Mouse (Mus musculus) small intestine, adult 2 months (tissue): ENCODE measurements around the gene Fdx1l. TPM values are rescaled to one million over a fixed set of nuclear protein-coding genes. Genes with fewer than 3 reads are reported as not detected.
"Not testable (repeated sequence)": the region's sequence is repeated elsewhere in the genome, so short reads cannot be mapped to it uniquely, and the experiment has no call there.

ENCODE experiments used
- H3K27ac ChIP-seq: fragments of 200-500 bp; 2 replicates; pipeline ENCODE4 v1.5.1; 2012; ENCODE audit warnings: low read depth, low read length, control low read depth, inconsistent platforms; ENCODE audit not compliant: insufficient read depth
- H3K27me3 ChIP-seq: fragments of 200-500 bp; 2 replicates; pipeline ENCODE4 v1.6.1; 2012; ENCODE audit warnings: mild to moderate bottlenecking, moderate library complexity, low read length, inconsistent platforms; ENCODE audit not compliant: control insufficient read depth, insufficient read depth
- H3K36me3 ChIP-seq: fragments of 200-500 bp; 2 replicates; pipeline ENCODE4 v1.6.1; 2012; ENCODE audit warnings: mild to moderate bottlenecking, low read length, control low read depth, inconsistent platforms; ENCODE audit not compliant: control insufficient read depth, insufficient read depth
- H3K4me1 ChIP-seq: fragments of 200-500 bp; 2 replicates; pipeline ENCODE4 v1.6.1; 2012; ENCODE audit warnings: low read length, inconsistent platforms, mixed read lengths; ENCODE audit not compliant: control insufficient read depth, insufficient read depth, insufficient read length
- H3K4me3 ChIP-seq: fragments of 200-500 bp; 2 replicates; pipeline ENCODE4 v1.5.1; 2012; ENCODE audit warnings: low read depth, mild to moderate bottlenecking, control low read depth, inconsistent platforms, low read length, moderate library complexity
- CTCF ChIP-seq: fragments of 200-500 bp; IDR thresholded peaks from 2 replicates; pipeline ENCODE4 v1.5.1; 2012; ENCODE audit warnings: low read depth, mild to moderate bottlenecking, control low read depth, inconsistent platforms, low read length, moderate library complexity, mixed read lengths; ENCODE audit not compliant: insufficient replicate concordance, insufficient read length; ENCODE audit errors: extremely low read depth
- POLR2A ChIP-seq: fragments of 200-500 bp; IDR thresholded peaks from 2 replicates; pipeline ENCODE4 v1.6.1; 2012; ENCODE audit warnings: low read depth, mild to moderate bottlenecking, control low read depth, inconsistent platforms, low read length, moderate library complexity
- WGBS: fragments of 180-500 bp; shearing (Covaris S2); methylation state at CpG from one replicate; pipeline ENCODE4 v1.1.7; 2018; 5-methylcytosine and 5-hydroxymethylcytosine counted together
- polyA plus RNA-seq: library from polyadenylated mRNA; depleted of rRNA; stranded (reverse); fragments of >200 nt; gene quantifications from 2 replicates; pipeline ENCODE4 v1.2.3, GENCODE M21; 2012

Fdx1l gene
- polyA plus RNA-seq, 1 experiment, result 60.8 TPM

DNA sequence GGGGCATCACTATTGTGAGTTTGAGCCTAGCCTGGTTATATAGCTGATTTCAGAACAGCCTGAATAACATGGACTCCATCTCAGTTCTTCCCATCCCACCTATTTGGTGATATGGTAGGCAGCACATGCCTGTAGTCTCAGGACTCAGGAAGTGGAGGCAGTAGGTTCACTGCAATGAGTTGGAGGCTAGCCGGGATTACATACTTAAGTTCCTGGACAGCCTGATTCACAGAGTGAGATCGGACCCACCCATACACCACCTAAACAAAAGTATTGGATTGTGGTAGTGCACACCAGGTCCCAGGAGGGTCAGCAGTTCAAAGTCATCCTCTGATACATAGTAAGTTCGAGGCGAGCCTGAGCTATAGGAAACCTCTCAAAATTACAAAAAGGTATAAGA, 773 bp downstream of the Fdx1l start:
- Histone ChIP-seq H3K27ac (no peak overlapping the region; the same call in 1 of the 2 replicates), H3K4me3 (peak overlapping the region; percentile 79), H3K36me3 (peaks cover 29% of the 10 kb centered on the region), H3K4me1 (peaks cover 2% of the 10 kb centered on the region; the same call in 1 of the 2 replicates), H3K27me3 (no peaks in the 10 kb centered on the region)
- TF ChIP-seq CTCF, result no peak
- TF ChIP-seq POLR2A, result no peak
- WGBS, result 2% methylated on average over 4 of the region's 4 CpGs

GRCm38 (mm10) chr9:21067006-21067684, 6.3 kb downstream of the Fdx1l start, which contains the start of gene Zglp1:
Zglp1 (minus strand) TSS chr9:21067093.
- H3K4me1 ChIP-seq, result no peaks in the 10 kb centered on the region; the same call in 1 of the 2 replicates
- H3K36me3 ChIP-seq, result peaks cover 26% of the 10 kb centered on the region
- H3K27me3 ChIP-seq, result no peaks in the 10 kb centered on the region
- TF ChIP-seq POLR2A, result no peak
- no peak for TF ChIP-seq CTCF
- H3K27ac ChIP-seq, result no peak within 1 kb of the TSS
- WGBS, result 86% methylated on average over 27 of the region's 27 CpGs
- H3K4me3 ChIP-seq, result no peak within 1 kb of the TSS

DNA sequence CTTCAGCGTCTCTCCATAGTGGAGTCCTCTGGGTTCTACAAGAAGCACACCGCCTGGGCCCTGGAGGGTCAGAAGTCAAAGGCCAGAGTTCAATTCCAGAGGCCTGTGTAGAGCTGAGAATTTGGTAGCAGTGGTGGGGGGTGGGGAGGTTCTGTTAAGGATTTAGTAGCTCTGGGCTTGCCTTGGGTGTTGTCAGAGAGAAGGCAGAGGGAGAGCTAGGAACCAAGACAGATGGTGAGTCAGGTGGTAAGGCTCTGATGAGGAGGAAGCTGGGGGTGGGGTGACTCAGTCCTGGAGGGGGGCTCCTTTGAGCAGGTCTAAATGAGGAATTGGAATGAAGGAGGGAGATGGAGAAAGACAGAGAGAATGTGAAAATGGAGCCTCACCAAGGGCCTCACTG, 10.5 kb downstream of the Fdx1l start:
- no peak for TF ChIP-seq POLR2A
- TF ChIP-seq CTCF, result no peak

DNA sequence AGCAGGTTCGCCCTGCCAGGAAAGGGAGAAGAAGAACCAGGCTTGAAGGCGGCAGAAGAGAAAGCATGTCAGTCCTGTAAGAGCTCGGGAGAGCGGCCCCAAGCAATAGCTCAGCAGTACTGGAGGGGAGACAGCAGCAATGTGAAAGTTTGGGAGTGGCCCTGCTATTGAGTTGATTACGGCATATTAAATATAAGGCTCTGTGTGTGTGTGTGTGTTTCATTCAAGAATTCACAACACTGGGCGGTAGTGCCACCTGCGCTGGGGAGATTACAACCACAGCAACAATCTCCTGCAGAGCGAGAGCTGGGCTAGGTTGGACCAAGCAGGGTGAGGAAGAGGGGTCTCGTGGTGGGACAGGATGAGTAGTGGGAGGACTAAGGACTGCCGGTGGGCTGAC, 21.8 kb downstream of the Fdx1l start:
- no peaks in the 10 kb centered on the region for H3K36me3 ChIP-seq
- H3K4me1 ChIP-seq, result no peaks in the 10 kb centered on the region
- H3K27ac ChIP-seq, result no peak overlapping the region
- WGBS, result 65% methylated on average over 10 of the region's 10 CpGs
- TF ChIP-seq POLR2A, result no peak
- no peak for TF ChIP-seq CTCF
- H3K27me3 ChIP-seq, result no peaks in the 10 kb centered on the region
- no peak overlapping the region for H3K4me3 ChIP-seq

More for the DNA sequence above, 10.5 kb downstream of the Fdx1l start:
- no peak overlapping the region for H3K27ac ChIP-seq
- no peak overlapping the region for H3K4me3 ChIP-seq
- H3K4me1 ChIP-seq, result no peaks in the 10 kb centered on the region
- whole genome bisulfite sequencing, result 88% methylated on average over 2 of the region's 2 CpGs
- H3K27me3 ChIP-seq, result no peaks in the 10 kb centered on the region
- H3K36me3 ChIP-seq, result peaks cover 25% of the 10 kb centered on the region

DNA sequence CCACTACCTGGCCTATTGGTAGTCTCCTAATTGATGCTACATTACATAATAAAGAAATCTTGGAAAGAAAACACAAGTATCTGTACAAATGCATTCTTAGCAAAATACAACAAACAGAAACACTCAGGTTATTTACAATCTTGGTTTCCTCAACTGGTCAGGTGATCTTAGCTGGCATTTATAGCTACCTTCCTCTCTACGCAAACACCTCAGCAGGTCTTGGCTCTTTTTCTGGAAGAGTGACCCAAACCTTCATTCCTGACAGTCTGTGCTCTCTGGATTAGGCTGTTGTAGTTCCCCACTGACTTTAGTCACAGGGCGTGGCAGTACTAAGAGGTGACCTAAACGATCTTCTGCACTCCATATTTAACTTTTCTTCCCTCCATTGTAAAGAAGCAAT, 28.2 kb downstream of the Fdx1l start:
- no peaks in the 10 kb centered on the region for H3K36me3 ChIP-seq
- H3K4me3 ChIP-seq, result no peak overlapping the region
- TF ChIP-seq POLR2A (no peak), CTCF (no peak)
- H3K27ac ChIP-seq, result no peak overlapping the region
- H3K27me3 ChIP-seq, result no peaks in the 10 kb centered on the region
- H3K4me1 ChIP-seq, result no peaks in the 10 kb centered on the region
- WGBS, result 53% methylated on average over 3 of the region's 3 CpGs

- H3K36me3 ChIP-seq, H3K27ac ChIP-seq, H3K4me1 ChIP-seq, H3K27me3 ChIP-seq, H3K4me3 ChIP-seq: not testable (repeated sequence)
- 46% methylated on average over 1 of the region's 1 CpGs for WGBS
Observed at GRCm38 (mm10) chr9:21044785-21045184, 28.6 kb downstream of the Fdx1l start.

DNA sequence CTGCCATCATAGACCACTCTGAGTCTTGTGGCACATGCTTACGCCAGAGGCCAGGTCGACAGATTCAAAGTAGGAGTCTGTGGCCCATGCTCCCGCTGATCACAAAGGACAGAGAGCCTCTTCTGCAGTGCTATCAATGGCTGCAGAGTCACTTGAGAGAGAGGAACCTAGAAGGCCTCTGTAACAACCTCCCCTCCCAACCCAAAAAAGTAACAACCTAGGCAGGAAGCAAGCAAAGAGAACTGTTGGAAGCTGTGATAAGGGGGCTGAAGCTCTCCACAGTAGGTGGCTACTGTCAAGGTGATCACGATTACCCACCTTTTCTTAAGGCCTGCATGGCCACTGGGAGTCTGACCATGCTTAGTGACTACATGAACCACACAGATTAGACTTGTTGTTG, 29.9 kb downstream of the Fdx1l start:
- Histone ChIP-seq H3K4me1 (no peaks in the 10 kb centered on the region), H3K36me3 (no peaks in the 10 kb centered on the region), H3K27ac (no peak overlapping the region), H3K27me3 (peaks cover 1% of the 10 kb centered on the region; the same call in 1 of the 2 replicates), H3K4me3 (no peak overlapping the region)
- TF ChIP-seq POLR2A (no peak), CTCF (no peak)
- 87% methylated on average over 4 of the region's 4 CpGs for WGBS

DNA sequence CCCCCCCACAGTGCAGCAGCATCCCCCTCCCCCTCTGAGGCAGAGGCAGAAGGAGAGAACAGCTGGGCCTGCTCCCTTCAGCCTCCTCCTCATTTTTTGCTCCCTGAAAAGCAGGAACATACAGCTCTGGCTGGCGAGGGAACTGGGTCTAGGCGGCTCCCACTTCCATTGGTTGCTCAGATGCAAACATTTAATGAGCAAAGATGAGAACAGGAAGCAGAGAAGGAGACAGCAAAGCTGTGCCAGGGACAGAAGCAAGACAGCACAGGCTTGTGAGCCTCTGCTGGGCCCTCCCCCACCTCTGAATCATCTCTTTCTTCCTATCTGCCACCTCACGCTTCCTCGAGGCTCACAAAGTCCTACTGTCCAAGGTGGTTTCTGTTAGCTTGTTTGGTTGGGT, 32.1 kb downstream of the Fdx1l start:
- no peak overlapping the region for H3K27ac ChIP-seq
- H3K4me3 ChIP-seq, result no peak overlapping the region
- TF ChIP-seq CTCF (no peak), POLR2A (no peak)
- H3K36me3 ChIP-seq, result no peaks in the 10 kb centered on the region
- H3K27me3 ChIP-seq, result peaks cover 17% of the 10 kb centered on the region
- no peaks in the 10 kb centered on the region for H3K4me1 ChIP-seq
- 39% methylated on average over 4 of the region's 4 CpGs for WGBS
